Mouse (Mus musculus): ENCODE measurements around the gene Syce2.

- TF ChIP-seq CTCF (IDR thresholded peaks at IDR 0.05; ENCODE audit: low read depth) (no peak), EP300 (IDR thresholded peaks at IDR 0.05; ENCODE audit: low read depth) (no peak)
Observed at GRCm38 (mm10) chr8:84895963-84896362, 24.1 kb downstream of the Syce2 start.

Measured in heart, postnatal 0 days (tissue).